Mouse (Mus musculus) megakaryocyte, embryonic 14.5 days (primary cell): Measurements from ENCODE around the gene Mpped2. TPM values are rescaled to one million over a fixed set of nuclear protein-coding genes. Genes with fewer than 3 reads are reported as not detected.

ENCODE experiments used
- H3K27me3 ChIP-seq: replicated peaks from 2 replicates; pipeline ENCODE3; 2012; ENCODE audit warnings: inconsistent platforms
- H3K36me3 ChIP-seq: replicated peaks from 2 replicates; pipeline ENCODE3; 2012; ENCODE audit warnings: low read length, inconsistent platforms, mixed read lengths
- H3K4me1 ChIP-seq: 2 replicates; pipeline ENCODE4 v1.6.1; 2012; ENCODE audit warnings: inconsistent platforms
- H3K4me3 ChIP-seq: replicated peaks from 2 replicates; pipeline ENCODE3; 2012; ENCODE audit warnings: moderate library complexity, mild to moderate bottlenecking, inconsistent platforms
- H3K9me3 ChIP-seq: 2 replicates; pipeline ENCODE4 v1.6.1; 2012; ENCODE audit warnings: inconsistent platforms
- FLI1 ChIP-seq: IDR thresholded peaks from 2 replicates; pipeline ENCODE4 v1.6.1; 2012; ENCODE audit warnings: low read length, inconsistent platforms, mixed read lengths
- GATA1 ChIP-seq: IDR thresholded peaks from 3 replicates; pipeline ENCODE4 v1.6.1; 2012; ENCODE audit warnings: mixed read lengths, low read length, inconsistent platforms, borderline replicate concordance
- polyA plus RNA-seq: library from polyadenylated mRNA; stranded (reverse); fragments of >175 nt; gene quantifications from 2 replicates; pipeline ENCODE4 v1.2.3, GENCODE M21; 2012; ENCODE audit warnings: low replicate concordance; ENCODE audit not compliant: insufficient read depth

The Mpped2 gene
- polyA plus RNA-seq, 1 experiment = 0.10 TPM

GRCm38 (mm10) chr2:106744086-106744485 is 51.0 kb downstream of the Mpped2 start:
- TF ChIP-seq FLI1 (no peak), GATA1 (no peak)
- H3K9me3 ChIP-seq = peaks cover 38% of the 10 kb centered on the region
- H3K36me3 ChIP-seq = no peaks in the 10 kb centered on the region
- no peak overlapping the region for H3K4me3 ChIP-seq
- H3K4me1 ChIP-seq = no peaks in the 10 kb centered on the region
- H3K27me3 ChIP-seq = no peaks in the 10 kb centered on the region

GRCm38 (mm10) chr2:106744601-106745000 is 51.5 kb downstream of the Mpped2 start:
- Histone ChIP-seq H3K4me3 (no peak overlapping the region), H3K36me3 (no peaks in the 10 kb centered on the region), H3K27me3 (no peaks in the 10 kb centered on the region), H3K4me1 (no peaks in the 10 kb centered on the region), H3K9me3 (peaks cover 33% of the 10 kb centered on the region)
- TF ChIP-seq FLI1 = no peak
- no peak for TF ChIP-seq GATA1

- TF ChIP-seq FLI1 = no peak
- no peak for TF ChIP-seq GATA1
- Histone ChIP-seq H3K36me3 (no peaks in the 10 kb centered on the region), H3K4me3 (no peak overlapping the region), H3K27me3 (no peaks in the 10 kb centered on the region), H3K4me1 (no peaks in the 10 kb centered on the region), H3K9me3 (peaks cover 29% of the 10 kb centered on the region)
Observed at GRCm38 (mm10) chr2:106745364-106745763, 52.3 kb downstream of the Mpped2 start.

GRCm38 (mm10) chr2:106746211-106746610 is 53.1 kb downstream of the Mpped2 start:
- Histone ChIP-seq H3K9me3 (peaks cover 21% of the 10 kb centered on the region), H3K27me3 (no peaks in the 10 kb centered on the region), H3K4me1 (no peaks in the 10 kb centered on the region), H3K4me3 (no peak overlapping the region), H3K36me3 (no peaks in the 10 kb centered on the region)
- no peak for TF ChIP-seq GATA1
- no peak for TF ChIP-seq FLI1

- H3K36me3 ChIP-seq = no peaks in the 10 kb centered on the region
- no peaks in the 10 kb centered on the region for H3K4me1 ChIP-seq
- no peak for TF ChIP-seq GATA1
- no peak for TF ChIP-seq FLI1
- peaks cover 16% of the 10 kb centered on the region for H3K9me3 ChIP-seq
- no peaks in the 10 kb centered on the region for H3K27me3 ChIP-seq
- H3K4me3 ChIP-seq = no peak overlapping the region
Observed at GRCm38 (mm10) chr2:106746905-106747304, 53.8 kb downstream of the Mpped2 start.

- Histone ChIP-seq H3K9me3 (peaks cover 16% of the 10 kb centered on the region), H3K4me1 (no peaks in the 10 kb centered on the region), H3K36me3 (no peaks in the 10 kb centered on the region), H3K27me3 (no peaks in the 10 kb centered on the region), H3K4me3 (no peak overlapping the region)
- no peak for TF ChIP-seq GATA1
- no peak for TF ChIP-seq FLI1
Observed at GRCm38 (mm10) chr2:106747342-106747741, 54.3 kb downstream of the Mpped2 start.

DNA sequence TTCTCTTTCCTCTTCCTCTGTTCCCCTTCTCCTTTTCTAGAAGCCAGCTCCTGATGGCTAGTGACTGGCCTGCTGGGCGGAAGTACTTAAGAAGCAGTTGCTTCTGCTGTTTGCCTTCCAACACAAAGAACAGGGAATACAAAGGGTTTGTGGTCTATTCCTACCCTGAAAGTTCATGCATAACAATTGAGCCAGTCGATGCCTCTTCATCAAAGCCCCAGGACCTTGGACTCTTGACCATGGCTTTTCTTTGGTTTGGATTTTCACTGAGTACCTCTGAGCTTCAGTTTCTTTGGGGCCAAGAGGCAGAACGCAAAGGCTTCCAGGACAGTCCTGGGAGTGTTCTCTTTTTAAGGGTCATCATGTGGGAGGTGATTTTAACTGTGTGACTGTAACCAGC is 57.8 kb downstream of the Mpped2 start:
- no peaks in the 10 kb centered on the region for H3K27me3 ChIP-seq
- no peak for TF ChIP-seq GATA1
- TF ChIP-seq FLI1 = no peak
- no peaks in the 10 kb centered on the region for H3K4me1 ChIP-seq
- H3K9me3 ChIP-seq = peaks cover 17% of the 10 kb centered on the region
- H3K36me3 ChIP-seq = no peaks in the 10 kb centered on the region
- H3K4me3 ChIP-seq = no peak overlapping the region

- TF ChIP-seq FLI1 (no peak), GATA1 (no peak)
- H3K36me3 ChIP-seq = no peaks in the 10 kb centered on the region
- no peak overlapping the region for H3K4me3 ChIP-seq
Observed at GRCm38 (mm10) chr2:106753703-106754102, 60.6 kb downstream of the Mpped2 start.

DNA sequence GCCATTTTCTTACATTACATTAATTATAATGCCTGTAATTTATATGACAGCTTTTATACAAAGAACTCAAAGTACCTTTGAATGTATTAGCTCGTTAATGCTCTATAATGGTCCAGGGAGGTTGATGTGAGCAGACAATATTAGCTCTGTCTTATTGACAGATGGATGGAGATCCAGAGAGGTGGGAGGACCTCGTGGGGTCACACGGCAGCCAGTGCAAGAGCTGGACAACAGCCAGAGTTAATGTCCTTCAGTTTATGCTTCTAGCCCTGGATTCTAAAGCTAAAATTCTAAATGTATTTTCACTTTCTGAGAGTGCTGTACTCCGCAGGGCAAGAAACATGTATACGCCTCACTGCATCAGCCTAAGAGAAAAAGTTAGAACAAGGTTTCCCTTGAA is 61.6 kb downstream of the Mpped2 start:
- H3K9me3 ChIP-seq = peaks cover 16% of the 10 kb centered on the region
- TF ChIP-seq GATA1 (no peak), FLI1 (no peak)

More at GRCm38 (mm10) chr2:106753703-106754102, 60.6 kb downstream of the Mpped2 start:
- Histone ChIP-seq H3K9me3 (peaks cover 16% of the 10 kb centered on the region), H3K4me1 (no peaks in the 10 kb centered on the region), H3K27me3 (no peaks in the 10 kb centered on the region)

GRCm38 (mm10) chr2:106756354-106757103 is 63.5 kb downstream of the Mpped2 start:
- TF ChIP-seq FLI1 (no peak), GATA1 (no peak)
- peaks cover 16% of the 10 kb centered on the region for H3K9me3 ChIP-seq
- no peak overlapping the region for H3K4me3 ChIP-seq
- no peaks in the 10 kb centered on the region for H3K36me3 ChIP-seq
- H3K27me3 ChIP-seq = no peaks in the 10 kb centered on the region
- no peaks in the 10 kb centered on the region for H3K4me1 ChIP-seq

More for the DNA sequence above, 61.6 kb downstream of the Mpped2 start:
- no peaks in the 10 kb centered on the region for H3K36me3 ChIP-seq
- H3K27me3 ChIP-seq = no peaks in the 10 kb centered on the region
- no peaks in the 10 kb centered on the region for H3K4me1 ChIP-seq
- no peak overlapping the region for H3K4me3 ChIP-seq
